Mouse (Mus musculus) forebrain, embryonic 11.5 days (tissue): Measurements from ENCODE around the gene Ganab. TPM values are rescaled to one million over a fixed set of nuclear protein-coding genes. Genes with fewer than 3 reads are reported as not detected.
A peak's percentile ranks its signal among the peaks of the same experiment; 100 is the strongest.

ENCODE experiments used
- ATAC-seq: fragments of 200-750 bp; cut with Nextera tagmentation; replicated peaks from 2 replicates; pipeline ENCODE4 v1.8.0; 2017; ENCODE audit warnings: moderate TSS enrichment; ENCODE audit not compliant: low FRiP score
- DNase-seq: peaks from one replicate; pipeline ENCODE4 v3.0.0-alpha.2; 2017; ENCODE audit warnings: low spot score
- H3K27ac ChIP-seq: fragments of 300-500 bp; sonication (generic); 2 replicates; pipeline ENCODE4 v1.5.1; 2014; ENCODE audit warnings: low read depth, low read length
- H3K27me3 ChIP-seq: fragments of 300-500 bp; sonication (generic); 2 replicates; pipeline ENCODE4 v1.6.1; 2014; ENCODE audit warnings: mild to moderate bottlenecking, low read length, mixed read lengths; ENCODE audit not compliant: control insufficient read depth, insufficient read depth
- H3K36me3 ChIP-seq: fragments of 300-500 bp; sonication (generic); 2 replicates; pipeline ENCODE4 v1.6.1; 2014; ENCODE audit warnings: mild to moderate bottlenecking, low read length, moderate library complexity, mixed read lengths; ENCODE audit not compliant: control insufficient read depth, insufficient read depth
- H3K4me1 ChIP-seq: fragments of 300-500 bp; sonication (generic); replicated peaks from 2 replicates; pipeline ENCODE4 v1.6.1; 2014; ENCODE audit warnings: low read length, mixed read lengths; ENCODE audit not compliant: control insufficient read depth, insufficient read depth
- H3K4me2 ChIP-seq: fragments of 300-500 bp; sonication (generic); 2 replicates; pipeline ENCODE4 v1.6.1; 2014; ENCODE audit warnings: low read depth, mild to moderate bottlenecking, low read length, moderate library complexity, mixed read lengths; ENCODE audit not compliant: severe bottlenecking
- H3K4me3 ChIP-seq: fragments of 300-500 bp; sonication (generic); 2 replicates; pipeline ENCODE4 v1.5.1; 2014; ENCODE audit warnings: low read depth, low read length
- H3K9ac ChIP-seq: fragments of 300-500 bp; sonication (generic); 2 replicates; pipeline ENCODE4 v1.6.1; 2014; ENCODE audit warnings: low read length
- H3K9me3 ChIP-seq: fragments of 300-500 bp; sonication (generic); 2 replicates; pipeline ENCODE4 v1.6.1; 2016; ENCODE audit warnings: low read length, mixed read lengths; ENCODE audit not compliant: control insufficient read depth
- WGBS: fragments of 180-500 bp; shearing (Covaris S2); extraction: QIAGEN DNeasy Blood & Tissue Kit; methylation state at CpG from one replicate; pipeline ENCODE4 v1.1.7; 2014; 5-methylcytosine and 5-hydroxymethylcytosine counted together
- polyA plus RNA-seq: library from polyadenylated mRNA; unstranded; fragments of >200 nt; fragmentation: Nextera tagmentation; extraction: Ambion mirVana; gene quantifications from 2 replicates; pipeline ENCODE4 v1.2.1, GENCODE M21; 2014

Gene Ganab
- polyA plus RNA-seq: 119 and 120 TPM in 2 replicates

- ATAC-seq (peak; percentile 99), DNase-seq (peak; percentile 98)
- peaks cover 2% of the 10 kb centered on the region; the same call in 1 of the 2 replicates for H3K36me3 ChIP-seq
Observed at GRCm38 (mm10) chr19:8897865-8898495, at the start of gene Ganab. Gene Ganab (plus strand): TSS chr19:8898071.

GRCm38 (mm10) chr19:8848356-8848755, 49.5 kb upstream of the Ganab start:
- Histone ChIP-seq H3K4me3 (no peak overlapping the region), H3K27ac (no peak overlapping the region), H3K4me2 (no peak overlapping the region), H3K4me1 (no peaks in the 10 kb centered on the region), H3K9ac (no peak overlapping the region), H3K27me3 (no peaks in the 10 kb centered on the region), H3K9me3 (no peaks in the 10 kb centered on the region), H3K36me3 (peaks cover 3% of the 10 kb centered on the region; the same call in 1 of the 2 replicates)
- DNase-seq (no peak), ATAC-seq (no peak)
- 70% methylated on average over 5 of the region's 5 CpGs for WGBS

More at GRCm38 (mm10) chr19:8897865-8898495, at the start of gene Ganab:
- no peaks in the 10 kb centered on the region for H3K9me3 ChIP-seq
- peak within 1 kb of the TSS; percentile 89 for H3K4me2 ChIP-seq
- H3K9ac ChIP-seq: peak within 1 kb of the TSS; percentile 79
- H3K27ac ChIP-seq: peak within 1 kb of the TSS; percentile 55; the same call in 1 of the 2 replicates
- no peaks in the 10 kb centered on the region for H3K27me3 ChIP-seq
- under 1% methylated on average over 53 of the region's 53 CpGs for WGBS
- H3K4me3 ChIP-seq: peak within 1 kb of the TSS; percentile 97
- H3K4me1 ChIP-seq: peaks cover 11% of the 10 kb centered on the region

GRCm38 (mm10) chr19:8850402-8850901, 47.4 kb upstream of the Ganab start, which contains the start of gene Lrrn4cl:
Gene Lrrn4cl (plus strand): TSS chr19:8850768.
- ATAC-seq (no peak), DNase-seq (no peak)
- no peaks in the 10 kb centered on the region for H3K27me3 ChIP-seq
- H3K4me2 ChIP-seq: no peak within 1 kb of the TSS
- no peak within 1 kb of the TSS for H3K27ac ChIP-seq
- WGBS: 39% methylated on average over 7 of the region's 7 CpGs
- no peak within 1 kb of the TSS for H3K9ac ChIP-seq
- H3K4me1 ChIP-seq: no peaks in the 10 kb centered on the region
- no peaks in the 10 kb centered on the region for H3K9me3 ChIP-seq
- no peak within 1 kb of the TSS for H3K4me3 ChIP-seq
- H3K36me3 ChIP-seq: peaks cover 3% of the 10 kb centered on the region; the same call in 1 of the 2 replicates

GRCm38 (mm10) chr19:8851639-8852038, 46.2 kb upstream of the Ganab start:
- no peaks in the 10 kb centered on the region for H3K27me3 ChIP-seq
- 58% methylated on average over 7 of the region's 7 CpGs for WGBS
- DNase-seq (no peak), ATAC-seq (no peak)
- H3K4me3 ChIP-seq: no peak overlapping the region
- H3K9me3 ChIP-seq: no peaks in the 10 kb centered on the region
- H3K36me3 ChIP-seq: no peaks in the 10 kb centered on the region
- no peaks in the 10 kb centered on the region for H3K4me1 ChIP-seq
- H3K9ac ChIP-seq: no peak overlapping the region
- H3K4me2 ChIP-seq: no peak overlapping the region
- H3K27ac ChIP-seq: no peak overlapping the region

- no peak for ATAC-seq
- WGBS: 65% methylated on average over 10 of the region's 10 CpGs
- Histone ChIP-seq H3K27me3 (no peaks in the 10 kb centered on the region), H3K27ac (no peak overlapping the region), H3K4me2 (no peak overlapping the region), H3K9ac (no peak overlapping the region), H3K4me3 (no peak overlapping the region), H3K36me3 (no peaks in the 10 kb centered on the region), H3K9me3 (no peaks in the 10 kb centered on the region), H3K4me1 (no peaks in the 10 kb centered on the region)
- no peak for DNase-seq
Observed at GRCm38 (mm10) chr19:8852236-8852928, 45.5 kb upstream of the Ganab start.

- ATAC-seq: no peak
- no peaks in the 10 kb centered on the region for H3K9me3 ChIP-seq
- 87% methylated on average over 3 of the region's 3 CpGs for WGBS
- no peak overlapping the region for H3K4me3 ChIP-seq
- no peak for DNase-seq
- no peaks in the 10 kb centered on the region for H3K36me3 ChIP-seq
- H3K27ac ChIP-seq: no peak overlapping the region
- H3K9ac ChIP-seq: no peak overlapping the region
- H3K27me3 ChIP-seq: no peaks in the 10 kb centered on the region
- H3K4me2 ChIP-seq: no peak overlapping the region
- no peaks in the 10 kb centered on the region for H3K4me1 ChIP-seq
Observed at GRCm38 (mm10) chr19:8853117-8853516, 44.8 kb upstream of the Ganab start.

- H3K4me1 ChIP-seq: no peaks in the 10 kb centered on the region
- H3K27me3 ChIP-seq: no peaks in the 10 kb centered on the region
- H3K9ac ChIP-seq: no peak overlapping the region
- DNase-seq: no peak
- whole genome bisulfite sequencing: 46% methylated on average over 4 of the region's 4 CpGs
- no peak for ATAC-seq
- no peak overlapping the region for H3K4me3 ChIP-seq
- no peak overlapping the region for H3K27ac ChIP-seq
- H3K9me3 ChIP-seq: no peaks in the 10 kb centered on the region
- no peaks in the 10 kb centered on the region for H3K36me3 ChIP-seq
- H3K4me2 ChIP-seq: no peak overlapping the region
Observed at GRCm38 (mm10) chr19:8857689-8858088, 40.2 kb upstream of the Ganab start.

- 31% methylated on average over 1 of the region's 1 CpGs for WGBS
- Histone ChIP-seq H3K4me3 (no peak overlapping the region), H3K9ac (no peak overlapping the region), H3K36me3 (no peaks in the 10 kb centered on the region), H3K27ac (no peak overlapping the region), H3K9me3 (no peaks in the 10 kb centered on the region), H3K27me3 (no peaks in the 10 kb centered on the region), H3K4me2 (no peak overlapping the region), H3K4me1 (no peaks in the 10 kb centered on the region)
- DNase-seq: no peak
- ATAC-seq: no peak
Observed at GRCm38 (mm10) chr19:8859018-8859417, 38.9 kb upstream of the Ganab start.
